Mouse (Mus musculus) thymus, adult 2 months (tissue): ENCODE data around the gene Zfp366. TPM values are rescaled to one million over a fixed set of nuclear protein-coding genes. Genes with fewer than 3 reads are reported as not detected.

Source experiments
- DNase-seq: peaks from one replicate; pipeline ENCODE4 v3.0.0; 2021
- H3K27ac ChIP-seq: fragments of 200-500 bp; 2 replicates; pipeline ENCODE4 v1.5.1; 2012; ENCODE audit warnings: low read length, control low read depth; ENCODE audit not compliant: control insufficient read depth, insufficient read depth
- H3K27me3 ChIP-seq: fragments of 200-500 bp; 2 replicates; pipeline ENCODE4 v1.6.1; 2012; ENCODE audit warnings: mild to moderate bottlenecking, low read length, moderate library complexity, mixed read lengths; ENCODE audit not compliant: control insufficient read depth, insufficient read depth
- H3K36me3 ChIP-seq: fragments of 200-500 bp; 2 replicates; pipeline ENCODE4 v1.6.1; 2012; ENCODE audit warnings: mild to moderate bottlenecking, low read length, moderate library complexity; ENCODE audit not compliant: control insufficient read depth, insufficient read depth
- H3K4me1 ChIP-seq: fragments of 200-500 bp; replicated peaks from 2 replicates; pipeline ENCODE4 v1.6.1; 2012; ENCODE audit warnings: low read length; ENCODE audit not compliant: control insufficient read depth, insufficient read depth
- H3K4me3 ChIP-seq: fragments of 200-500 bp; 2 replicates; pipeline ENCODE4 v1.5.1; 2012; ENCODE audit warnings: mild to moderate bottlenecking, low read length, control low read depth, moderate library complexity; ENCODE audit not compliant: control insufficient read depth, insufficient read depth
- CTCF ChIP-seq: fragments of 200-500 bp; IDR thresholded peaks from 2 replicates; pipeline ENCODE4 v1.5.1; 2012; ENCODE audit warnings: mild to moderate bottlenecking, control low read depth, low read length, moderate library complexity, borderline replicate concordance; ENCODE audit not compliant: control insufficient read depth, poor library complexity, insufficient read depth; ENCODE audit errors: extremely low read depth
- POLR2A ChIP-seq: fragments of 200-500 bp; IDR thresholded peaks from 2 replicates; pipeline ENCODE4 v1.6.1; 2012; ENCODE audit warnings: mild to moderate bottlenecking, low read length, control low read depth, moderate library complexity; ENCODE audit not compliant: control insufficient read depth, poor library complexity, insufficient read depth; ENCODE audit errors: extremely low read depth
- WGBS: fragments of 180-500 bp; shearing (Covaris S2); methylation state at CpG from one replicate; pipeline ENCODE4 v1.1.7; 2018; 5-methylcytosine and 5-hydroxymethylcytosine counted together
- polyA plus RNA-seq: library from polyadenylated mRNA; depleted of rRNA; stranded (reverse); fragments of >200 nt; gene quantifications from 2 replicates; pipeline ENCODE4 v1.2.3, GENCODE M21; 2012

Gene Zfp366
- polyA plus RNA-seq, 1 experiment = 5.9 TPM

GRCm38 (mm10) chr13:99196314-99196713 is 11.7 kb downstream of the Zfp366 start:
- Histone ChIP-seq H3K4me3 (no peak overlapping the region), H3K27me3 (no peaks in the 10 kb centered on the region), H3K36me3 (no peaks in the 10 kb centered on the region), H3K4me1 (0 out of 2 replicates have a peak, but pooled peaks cover 2% of the 10 kb centered on the region), H3K27ac (no peak overlapping the region)
- no peak for TF ChIP-seq CTCF
- TF ChIP-seq POLR2A = no peak
- 27% methylated on average over 12 of the region's 12 CpGs for WGBS
- peak; percentile 9 for DNase-seq

GRCm38 (mm10) chr13:99196865-99197264 is 12.2 kb downstream of the Zfp366 start:
- no peak overlapping the region for H3K27ac ChIP-seq
- no peak for DNase-seq
- H3K4me3 ChIP-seq = no peak overlapping the region
- H3K36me3 ChIP-seq = no peaks in the 10 kb centered on the region
- 0 out of 2 replicates have a peak, but pooled peaks cover 2% of the 10 kb centered on the region for H3K4me1 ChIP-seq
- 85% methylated on average over 4 of the region's 4 CpGs for WGBS
- TF ChIP-seq POLR2A = no peak
- TF ChIP-seq CTCF = no peak
- H3K27me3 ChIP-seq = no peaks in the 10 kb centered on the region

- H3K27ac ChIP-seq = no peak overlapping the region
- 84% methylated on average over 16 of the region's 16 CpGs for WGBS
- TF ChIP-seq POLR2A (no peak), CTCF (no peak)
- H3K4me1 ChIP-seq = 0 out of 2 replicates have a peak, but pooled peaks cover 2% of the 10 kb centered on the region
- no peak overlapping the region for H3K4me3 ChIP-seq
- DNase-seq = no peak
- no peaks in the 10 kb centered on the region for H3K27me3 ChIP-seq
- H3K36me3 ChIP-seq = no peaks in the 10 kb centered on the region
These were observed 17.3 kb downstream of the Zfp366 start for GRCm38 (mm10) chr13:99201647-99202574.

- TF ChIP-seq POLR2A = no peak
- no peak for TF ChIP-seq CTCF
- Histone ChIP-seq H3K27me3 (no peaks in the 10 kb centered on the region), H3K27ac (no peak overlapping the region), H3K4me3 (no peak overlapping the region), H3K4me1 (0 out of 2 replicates have a peak, but pooled peaks cover 2% of the 10 kb centered on the region), H3K36me3 (no peaks in the 10 kb centered on the region)
- WGBS = 60% methylated on average over 9 of the region's 9 CpGs
- DNase-seq = no peak
These were observed 22.6 kb downstream of the Zfp366 start for GRCm38 (mm10) chr13:99207214-99207613.

GRCm38 (mm10) chr13:99209859-99210258 is 25.2 kb downstream of the Zfp366 start:
- no peaks in the 10 kb centered on the region for H3K27me3 ChIP-seq
- H3K27ac ChIP-seq = no peak overlapping the region
- H3K4me1 ChIP-seq = 0 out of 2 replicates have a peak, but pooled peaks cover 2% of the 10 kb centered on the region
- no peak for TF ChIP-seq POLR2A
- TF ChIP-seq CTCF = no peak
- WGBS = 96% methylated on average over 5 of the region's 5 CpGs
- DNase-seq = no peak
- no peaks in the 10 kb centered on the region for H3K36me3 ChIP-seq
- H3K4me3 ChIP-seq = no peak overlapping the region

- no peaks in the 10 kb centered on the region for H3K27me3 ChIP-seq
- no peak for TF ChIP-seq CTCF
- TF ChIP-seq POLR2A = no peak
- WGBS = 70% methylated on average over 5 of the region's 5 CpGs
- H3K36me3 ChIP-seq = no peaks in the 10 kb centered on the region
- no peak overlapping the region for H3K4me3 ChIP-seq
- 0 out of 2 replicates have a peak, but pooled peaks cover 2% of the 10 kb centered on the region for H3K4me1 ChIP-seq
- no peak overlapping the region for H3K27ac ChIP-seq
- no peak for DNase-seq
These were observed 26.2 kb downstream of the Zfp366 start for GRCm38 (mm10) chr13:99210837-99211236.
